Mouse (Mus musculus): Measurements from ENCODE around the gene Grin3b. TPM values are rescaled to one million over a fixed set of nuclear protein-coding genes. Genes with fewer than 3 reads are reported as not detected.

Gene Grin3b
- total RNA-seq, 1 experiment, result 0.36 TPM

DNA sequence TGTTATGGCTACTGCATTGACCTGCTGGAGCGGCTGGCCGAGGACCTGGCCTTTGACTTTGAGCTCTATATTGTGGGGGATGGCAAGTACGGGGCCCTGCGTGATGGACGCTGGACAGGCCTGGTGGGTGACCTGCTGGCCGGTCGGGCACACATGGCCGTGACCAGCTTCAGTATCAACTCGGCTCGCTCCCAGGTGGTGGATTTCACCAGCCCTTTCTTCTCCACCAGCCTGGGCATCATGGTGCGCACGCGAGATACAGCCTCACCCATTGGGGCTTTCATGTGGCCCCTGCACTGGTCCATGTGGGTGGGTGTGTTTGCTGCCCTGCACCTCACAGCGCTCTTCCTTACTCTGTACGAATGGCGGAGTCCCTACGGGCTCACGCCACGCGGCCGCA, 3.6 kb downstream of the Grin3b start:
- Histone ChIP-seq H3K36me3 (ENCODE audit: control insufficient read depth, insufficient read depth, low read length, poor library complexity, severe bottlenecking) (peaks cover 17% of the 10 kb centered on the region), H3K4me3 (ENCODE audit: insufficient read depth in 1 of 2, low read depth in 1 of 2, low read length in 2 of 2, poor library complexity in 1 of 2, severe bottlenecking in 1 of 2) (no peak overlapping the region)

GRCm38 (mm10) chr10:79974668-79975067, 4.2 kb downstream of the Grin3b start:
- DNase-seq (ENCODE audit: low read depth, low spot score), result no peak
- Histone ChIP-seq H3K4me3 (ENCODE audit: insufficient read depth in 1 of 2, low read depth in 1 of 2, low read length in 2 of 2, poor library complexity in 1 of 2, severe bottlenecking in 1 of 2) (no peak overlapping the region), H3K9me3 (ENCODE audit: control insufficient read depth, insufficient read depth, low read depth, low read length) (no peaks in the 10 kb centered on the region), H3K9ac (ENCODE audit: insufficient read depth, low read depth, low read length, poor library complexity, severe bottlenecking) (no peak overlapping the region), H3K36me3 (ENCODE audit: control insufficient read depth, insufficient read depth, low read length, poor library complexity, severe bottlenecking) (peaks cover 19% of the 10 kb centered on the region), H3K4me1 (ENCODE audit: control insufficient read depth in 2 of 2, insufficient read depth in 2 of 2, low read length in 2 of 2, poor library complexity in 1 of 2) (peaks cover 1 to 34% of the 10 kb centered on the region in 2 experiments; a peak in 3 of 4 replicates), H3K27ac (ENCODE audit: insufficient read depth, low read depth, low read length, poor library complexity, severe bottlenecking) (no peak overlapping the region)
- TF ChIP-seq ZNF384 (IDR thresholded peaks at IDR 0.05; ENCODE audit: low read depth, low read length) (no peak), ZC3H11A (IDR thresholded peaks at IDR 0.05; ENCODE audit: borderline replicate concordance, low read depth, low read length) (no peak), HCFC1 (IDR thresholded peaks at IDR 0.05; ENCODE audit: borderline replicate concordance, insufficient read depth, low read length) (no peak), MAFK (IDR thresholded peaks at IDR 0.05; ENCODE audit: insufficient read depth, low read depth, low read length) (no peak), CHD2 (IDR thresholded peaks at IDR 0.05; ENCODE audit: low read depth, low read length) (no peak)
- in situ Hi-C loops (cut with MboI; ENCODE audit: low sequenced_read_pairs in 2 of 2, unreplicated experiment in 2 of 2), result loop anchor here in 1 of 2 experiments (25.0 kb wide), 1 partner anchor 138 kb away; the partner anchor contains the start of genes Sbno2 and Stk11

More for the DNA sequence above, 3.6 kb downstream of the Grin3b start:
- no peak for TF ChIP-seq CHD2 (IDR thresholded peaks at IDR 0.05; ENCODE audit: low read depth, low read length)
- no peak for TF ChIP-seq ZNF384 (IDR thresholded peaks at IDR 0.05; ENCODE audit: low read depth, low read length)
- TF ChIP-seq ZC3H11A (IDR thresholded peaks at IDR 0.05; ENCODE audit: borderline replicate concordance, low read depth, low read length), result no peak
- no peak for TF ChIP-seq HCFC1 (IDR thresholded peaks at IDR 0.05; ENCODE audit: borderline replicate concordance, insufficient read depth, low read length)
- TF ChIP-seq MAFK (IDR thresholded peaks at IDR 0.05; ENCODE audit: insufficient read depth, low read depth, low read length), result no peak
- Histone ChIP-seq H3K9ac (ENCODE audit: insufficient read depth, low read depth, low read length, poor library complexity, severe bottlenecking) (no peak overlapping the region), H3K4me1 (ENCODE audit: control insufficient read depth in 2 of 2, insufficient read depth in 2 of 2, low read length in 2 of 2, poor library complexity in 1 of 2) (peaks cover 0 to 28% of the 10 kb centered on the region in 2 experiments; a peak in 2 of 4 replicates), H3K27ac (ENCODE audit: insufficient read depth, low read depth, low read length, poor library complexity, severe bottlenecking) (no peak overlapping the region), H3K9me3 (ENCODE audit: control insufficient read depth, insufficient read depth, low read depth, low read length) (no peaks in the 10 kb centered on the region)
- in situ Hi-C loops (cut with MboI; ENCODE audit: low sequenced_read_pairs in 2 of 2, unreplicated experiment in 2 of 2), result no loop called here
- no peak for DNase-seq (ENCODE audit: low read depth, low spot score)

DNA sequence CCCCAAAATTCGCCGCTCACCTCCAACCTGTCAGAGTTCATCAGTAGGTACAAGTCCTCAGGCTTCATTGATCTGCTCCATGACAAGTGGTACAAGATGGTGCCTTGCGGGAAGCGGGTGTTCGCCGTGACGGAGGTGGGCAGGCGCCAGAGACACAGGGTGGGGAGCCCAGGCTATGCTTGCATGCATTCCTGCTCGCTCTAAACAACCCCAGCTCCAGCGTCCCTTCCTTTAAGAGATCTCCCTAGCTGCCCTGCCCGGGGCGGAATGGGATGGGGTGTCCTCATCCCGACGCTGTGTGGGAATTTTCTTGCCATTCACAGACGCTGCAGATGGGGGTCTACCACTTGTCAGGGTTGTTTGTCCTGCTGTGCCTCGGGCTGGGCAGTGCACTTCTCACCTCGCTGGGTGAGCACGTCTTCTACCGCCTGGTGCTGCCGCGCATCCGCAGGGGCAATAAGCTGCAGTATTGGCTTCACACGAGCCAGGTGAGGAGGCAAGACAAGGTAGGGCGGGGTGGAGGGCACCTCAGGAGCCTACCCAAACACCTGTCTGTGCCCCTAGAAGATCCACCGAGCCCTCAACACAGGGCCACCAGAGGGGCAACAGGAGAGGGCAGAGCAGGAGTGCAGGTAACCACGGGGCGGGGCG, 5.7 kb downstream of the Grin3b start:
- peaks cover 1 to 40% of the 10 kb centered on the region in 2 experiments; a peak in 3 of 4 replicates for H3K4me1 ChIP-seq (ENCODE audit: control insufficient read depth in 2 of 2, insufficient read depth in 2 of 2, low read length in 2 of 2, poor library complexity in 1 of 2)
- peak overlapping the region; percentile 1 to 59; a peak in 3 of 4 replicates for H3K4me3 ChIP-seq (ENCODE audit: insufficient read depth in 1 of 2, low read depth in 1 of 2, low read length in 2 of 2, poor library complexity in 1 of 2, severe bottlenecking in 1 of 2)
- in situ Hi-C loops (cut with MboI; ENCODE audit: low sequenced_read_pairs in 2 of 2, unreplicated experiment in 2 of 2), result loop anchor here in 1 of 2 experiments (25.0 kb wide), 1 partner anchor 136 kb away; the partner anchor contains the start of genes Sbno2 and Stk11
- H3K36me3 ChIP-seq (ENCODE audit: control insufficient read depth, insufficient read depth, low read length, poor library complexity, severe bottlenecking), result peaks cover 24% of the 10 kb centered on the region
- TF ChIP-seq HCFC1 (IDR thresholded peaks at IDR 0.05; ENCODE audit: borderline replicate concordance, insufficient read depth, low read length) (no peak), ZC3H11A (IDR thresholded peaks at IDR 0.05; ENCODE audit: borderline replicate concordance, low read depth, low read length) (no peak), MAFK (IDR thresholded peaks at IDR 0.05; ENCODE audit: insufficient read depth, low read depth, low read length) (no peak), ZNF384 (IDR thresholded peaks at IDR 0.05; ENCODE audit: low read depth, low read length) (no peak), CHD2 (IDR thresholded peaks at IDR 0.05; ENCODE audit: low read depth, low read length) (no peak)
- DNase-seq (ENCODE audit: low read depth, low spot score), result no peak
- no peak overlapping the region for H3K27ac ChIP-seq (ENCODE audit: insufficient read depth, low read depth, low read length, poor library complexity, severe bottlenecking)
- H3K9me3 ChIP-seq (ENCODE audit: control insufficient read depth, insufficient read depth, low read depth, low read length), result no peaks in the 10 kb centered on the region
- H3K9ac ChIP-seq (ENCODE audit: insufficient read depth, low read depth, low read length, poor library complexity, severe bottlenecking), result no peak overlapping the region

DNA sequence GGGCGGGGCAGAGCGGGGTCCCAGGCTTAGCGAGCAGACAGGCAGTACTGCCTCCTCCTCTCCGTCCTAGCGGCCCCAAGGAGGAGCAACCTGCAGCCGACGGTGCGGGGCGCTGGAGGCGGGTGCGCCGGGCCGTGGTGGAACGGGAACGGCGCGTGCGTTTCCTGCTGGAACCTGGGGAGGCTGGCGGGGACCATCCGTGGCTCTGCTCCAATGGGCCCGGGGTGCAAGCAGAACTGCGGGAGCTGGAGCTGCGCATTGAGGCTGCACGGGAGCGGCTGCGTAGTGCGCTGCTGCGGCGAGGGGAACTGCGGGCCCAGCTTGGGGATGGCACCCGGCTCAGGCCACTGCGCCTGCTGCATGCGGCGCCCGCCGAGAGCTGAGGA, 6.2 kb downstream of the Grin3b start:
- no peak overlapping the region for H3K27ac ChIP-seq (ENCODE audit: insufficient read depth, low read depth, low read length, poor library complexity, severe bottlenecking)
- H3K9ac ChIP-seq (ENCODE audit: insufficient read depth, low read depth, low read length, poor library complexity, severe bottlenecking), result no peak overlapping the region
- H3K4me1 ChIP-seq (ENCODE audit: control insufficient read depth in 2 of 2, insufficient read depth in 2 of 2, low read length in 2 of 2, poor library complexity in 1 of 2), result peaks cover 1 to 40% of the 10 kb centered on the region in 2 experiments; a peak in 3 of 4 replicates
- peaks cover 25% of the 10 kb centered on the region for H3K36me3 ChIP-seq (ENCODE audit: control insufficient read depth, insufficient read depth, low read length, poor library complexity, severe bottlenecking)
- H3K9me3 ChIP-seq (ENCODE audit: control insufficient read depth, insufficient read depth, low read depth, low read length), result no peaks in the 10 kb centered on the region
- in situ Hi-C loops (cut with MboI; ENCODE audit: low sequenced_read_pairs in 2 of 2, unreplicated experiment in 2 of 2), result loop anchor here in 1 of 2 experiments (25.0 kb wide), 1 partner anchor 136 kb away; the partner anchor contains the start of genes Sbno2 and Stk11
- no peak for DNase-seq (ENCODE audit: low read depth, low spot score)
- peak overlapping the region; percentile 50 to 59 for H3K4me3 ChIP-seq (ENCODE audit: insufficient read depth in 1 of 2, low read depth in 1 of 2, low read length in 2 of 2, poor library complexity in 1 of 2, severe bottlenecking in 1 of 2)
- TF ChIP-seq MAFK (IDR thresholded peaks at IDR 0.05; ENCODE audit: insufficient read depth, low read depth, low read length) (no peak), ZNF384 (IDR thresholded peaks at IDR 0.05; ENCODE audit: low read depth, low read length) (no peak), ZC3H11A (IDR thresholded peaks at IDR 0.05; ENCODE audit: borderline replicate concordance, low read depth, low read length) (no peak), CHD2 (IDR thresholded peaks at IDR 0.05; ENCODE audit: low read depth, low read length) (no peak), HCFC1 (IDR thresholded peaks at IDR 0.05; ENCODE audit: borderline replicate concordance, insufficient read depth, low read length) (no peak)
